Mouse (Mus musculus) lung, postnatal 0 days (tissue): ENCODE results near the gene Parp9. TPM values are rescaled to one million over a fixed set of nuclear protein-coding genes. Genes with fewer than 3 reads are reported as not detected.

Experiments used
- ATAC-seq: fragments of 200-750 bp; cut with Nextera tagmentation; 2 replicates; pipeline ENCODE4 v1.8.0; 2017; ENCODE audit warnings: moderate library complexity
- DNase-seq: peaks from one replicate; pipeline ENCODE4 v3.0.0-alpha.2; 2016; ENCODE audit warnings: low spot score
- H3K27ac ChIP-seq: fragments of 300-500 bp; sonication (generic); 2 replicates; pipeline ENCODE4 v1.5.1; 2014; ENCODE audit warnings: antibody characterized with exemption, mild to moderate bottlenecking, low read length, mixed read lengths
- H3K27me3 ChIP-seq: fragments of 300-500 bp; sonication (generic); replicated peaks from 2 replicates; pipeline ENCODE4 v1.6.1; 2014; ENCODE audit warnings: low read length, mixed read lengths; ENCODE audit not compliant: insufficient read depth
- H3K36me3 ChIP-seq: fragments of 300-500 bp; sonication (generic); 2 replicates; pipeline ENCODE4 v1.6.1; 2014; ENCODE audit warnings: low read length, mixed read lengths; ENCODE audit not compliant: insufficient read depth
- H3K4me1 ChIP-seq: fragments of 300-500 bp; sonication (generic); 2 replicates; pipeline ENCODE4 v1.6.1; 2014; ENCODE audit warnings: antibody characterized with exemption, low read depth, low read length, mixed read lengths; ENCODE audit not compliant: insufficient read depth
- H3K4me2 ChIP-seq: fragments of 300-500 bp; sonication (generic); replicated peaks from 2 replicates; pipeline ENCODE4 v1.6.1; 2014; ENCODE audit warnings: low read depth, mild to moderate bottlenecking, low read length, moderate library complexity, mixed read lengths
- H3K4me3 ChIP-seq: fragments of 300-500 bp; sonication (generic); 2 replicates; pipeline ENCODE4 v1.5.1; 2014; ENCODE audit warnings: low read depth, low read length
- H3K9ac ChIP-seq: fragments of 300-500 bp; sonication (generic); replicated peaks from 2 replicates; pipeline ENCODE4 v1.6.1; 2014; ENCODE audit warnings: low read depth, mild to moderate bottlenecking
- H3K9me3 ChIP-seq: fragments of 300-500 bp; sonication (generic); 2 replicates; pipeline ENCODE4 v1.6.1; 2016; ENCODE audit warnings: low read length, mixed read lengths
- CTCF ChIP-seq: IDR thresholded peaks from 2 replicates; pipeline ENCODE4 v1.5.1; 2016; ENCODE audit warnings: antibody characterized with exemption, mild to moderate bottlenecking
- EP300 ChIP-seq: IDR thresholded peaks from 2 replicates; pipeline ENCODE4 v1.6.1; 2016; ENCODE audit warnings: antibody characterized with exemption, mild to moderate bottlenecking, control low read depth
- WGBS: fragments of 180-500 bp; shearing (Covaris S2); extraction: QIAGEN DNeasy Blood & Tissue Kit; methylation state at CpG from one replicate; pipeline ENCODE4 v1.1.7; 2014; 5-methylcytosine and 5-hydroxymethylcytosine counted together
- polyA plus RNA-seq: library from polyadenylated mRNA; unstranded; fragments of >200 nt; fragmentation: Nextera tagmentation; extraction: Ambion mirVana; gene quantifications from 2 replicates; pipeline ENCODE4 v1.2.1, GENCODE M21; 2015

The Parp9 gene
- polyA plus RNA-seq, 1 experiment from 2014 or later = 14.2 TPM

DNA sequence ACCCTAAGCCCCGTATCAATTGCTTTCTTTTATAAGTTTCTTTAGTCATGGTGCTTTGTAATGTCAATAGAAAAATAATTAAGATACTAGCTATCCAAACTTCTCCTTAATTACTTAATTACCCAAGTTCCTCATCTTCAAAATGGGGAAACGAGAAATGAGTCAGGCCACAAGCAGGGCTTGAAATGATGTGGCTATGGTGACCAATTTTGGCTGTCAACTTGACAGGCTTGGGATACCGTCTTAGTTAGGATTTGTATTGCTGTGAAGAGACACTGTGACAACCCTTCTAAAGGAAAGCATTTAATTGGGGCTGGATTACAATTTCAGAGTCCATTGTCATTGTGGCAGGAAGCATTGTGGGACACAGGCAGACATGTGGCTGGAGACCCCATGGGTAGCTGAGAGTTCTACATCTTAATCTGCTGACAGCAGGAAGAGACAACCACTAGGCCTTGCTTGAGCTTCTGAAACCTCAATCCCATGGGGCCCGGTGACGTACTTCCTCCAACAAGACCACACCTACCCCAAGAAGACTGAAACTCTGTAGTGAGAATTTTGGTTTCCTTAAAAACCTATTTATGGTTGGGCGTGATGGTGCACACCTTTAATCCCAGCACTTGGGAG, 35.1 kb upstream of the Parp9 start:
- Histone ChIP-seq H3K9ac (no peak overlapping the region), H3K36me3 (no peaks in the 10 kb centered on the region), H3K27ac (no peak overlapping the region), H3K4me3 (no peak overlapping the region), H3K4me1 (no peaks in the 10 kb centered on the region), H3K27me3 (no peaks in the 10 kb centered on the region), H3K4me2 (no peak overlapping the region), H3K9me3 (no peaks in the 10 kb centered on the region)
- ATAC-seq (no peak), DNase-seq (no peak)
- 88% methylated on average over 6 of the region's 6 CpGs for WGBS
- no peak for TF ChIP-seq CTCF
- TF ChIP-seq EP300 = no peak

DNA sequence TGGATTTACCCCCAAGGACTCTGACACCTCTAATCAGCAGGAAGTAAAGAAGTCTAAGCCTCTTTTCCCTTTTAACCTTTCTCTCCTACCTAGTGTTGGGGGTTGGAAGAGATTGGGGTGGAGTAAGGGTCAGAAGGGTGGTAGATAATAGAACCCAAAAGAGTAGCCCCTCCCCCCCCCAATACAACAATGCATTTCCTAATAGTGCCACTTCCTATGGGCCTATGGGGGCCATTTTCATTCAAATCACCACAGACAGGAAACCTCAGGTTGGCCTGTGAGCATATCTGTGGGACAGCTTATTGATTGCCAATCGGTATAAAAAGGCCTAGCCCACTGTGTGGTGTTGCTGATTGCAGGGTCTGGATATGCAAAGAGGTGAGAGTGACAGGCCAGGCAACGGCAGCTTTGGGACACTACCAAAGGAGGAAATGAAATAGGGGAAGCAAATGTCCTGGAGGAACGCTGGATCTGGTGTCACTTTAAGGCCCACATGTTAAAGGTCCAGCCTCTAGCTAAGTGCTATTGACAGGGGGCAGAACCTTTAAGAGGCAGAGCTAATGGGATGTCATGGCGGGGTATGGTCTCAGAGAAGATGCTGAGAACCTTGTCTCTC, 34.0 kb upstream of the Parp9 start:
- Histone ChIP-seq H3K4me1 (no peaks in the 10 kb centered on the region), H3K4me3 (no peak overlapping the region), H3K4me2 (no peak overlapping the region), H3K27me3 (no peaks in the 10 kb centered on the region), H3K36me3 (no peaks in the 10 kb centered on the region), H3K27ac (no peak overlapping the region), H3K9ac (no peak overlapping the region), H3K9me3 (no peaks in the 10 kb centered on the region)
- DNase-seq (no peak), ATAC-seq (no peak)
- WGBS = 68% methylated on average over 4 of the region's 4 CpGs
- TF ChIP-seq CTCF (no peak), EP300 (no peak)

DNA sequence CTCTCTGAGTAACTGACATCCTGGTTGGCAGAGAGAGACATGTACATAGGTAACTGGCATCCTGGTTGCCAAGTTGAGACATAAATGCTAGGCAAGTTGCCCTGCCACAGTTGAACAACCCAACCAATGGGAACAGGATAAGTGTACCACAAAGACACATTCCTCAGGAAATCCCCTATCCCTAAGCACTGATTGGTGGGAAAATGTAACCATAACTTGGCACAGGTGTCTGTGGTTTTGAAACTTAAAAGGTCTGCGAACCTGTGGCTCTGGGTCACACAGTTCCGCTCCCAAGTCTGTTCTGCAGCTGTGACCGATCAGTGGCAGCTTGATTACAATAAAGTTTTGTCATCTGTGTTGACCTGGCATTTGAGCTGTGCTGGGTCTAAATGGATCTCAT, 32.9 kb upstream of the Parp9 start:
- TF ChIP-seq CTCF (no peak), EP300 (no peak)
- ATAC-seq = no peak
- Histone ChIP-seq H3K27me3 (no peaks in the 10 kb centered on the region), H3K9ac (no peak overlapping the region), H3K4me1 (no peaks in the 10 kb centered on the region), H3K27ac (no peak overlapping the region), H3K4me3 (no peak overlapping the region), H3K36me3 (no peaks in the 10 kb centered on the region), H3K9me3 (no peaks in the 10 kb centered on the region), H3K4me2 (no peak overlapping the region)
- 68% methylated on average over 3 of the region's 3 CpGs for WGBS
- no peak for DNase-seq

DNA sequence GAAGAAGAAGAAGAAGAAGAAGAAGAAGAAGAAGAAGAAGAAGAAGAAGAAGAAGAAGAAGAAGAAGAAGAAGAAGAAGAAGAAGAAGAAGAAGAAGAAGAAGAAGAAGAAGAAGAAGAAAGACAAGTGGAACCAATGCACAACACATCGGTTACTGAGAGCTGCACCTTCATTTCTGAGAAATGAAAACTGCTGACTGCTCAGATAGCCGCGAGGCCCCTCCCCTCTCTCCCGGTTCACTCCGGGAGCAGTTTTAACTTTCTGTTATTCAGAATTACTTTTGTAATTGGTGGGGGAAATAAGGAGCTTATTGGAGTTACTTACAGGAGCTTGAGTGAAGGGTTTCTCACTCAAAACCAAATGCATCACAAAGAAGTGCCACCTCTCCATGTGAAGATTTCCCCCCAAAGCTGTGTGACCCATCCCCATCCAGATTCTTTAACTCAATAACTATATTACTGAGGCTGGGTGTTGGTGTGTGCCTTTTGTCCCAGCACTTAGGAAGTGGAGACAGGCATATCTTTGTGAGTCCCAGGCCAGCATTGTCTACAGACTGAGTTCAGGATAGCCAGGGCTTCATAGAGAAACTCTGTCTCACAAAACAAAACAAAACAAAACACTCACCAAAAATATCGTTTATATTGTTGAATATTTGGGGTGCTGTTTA, 32.3 kb upstream of the Parp9 start:
- TF ChIP-seq CTCF (no peak), EP300 (no peak)
- no peak for ATAC-seq
- no peak for DNase-seq

DNA sequence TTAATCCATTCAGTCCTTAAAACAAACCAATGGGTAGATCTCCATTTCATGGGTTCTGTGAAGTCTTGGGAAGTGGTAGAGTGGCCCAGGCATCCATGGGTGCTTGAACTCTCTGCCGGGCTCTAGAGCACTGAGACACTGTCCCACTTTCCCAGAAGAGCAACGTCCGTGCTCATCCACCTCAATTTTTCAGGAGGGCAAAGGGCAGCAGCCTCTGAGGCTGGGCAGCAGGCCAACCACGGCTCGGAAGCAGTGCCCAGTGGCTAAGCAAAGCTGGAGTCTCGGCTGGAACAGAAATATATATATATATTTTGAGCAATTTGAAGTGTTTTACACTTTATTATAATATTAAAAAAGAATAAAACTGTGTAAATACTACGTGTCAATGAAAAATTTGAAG, 31.4 kb upstream of the Parp9 start:
- Histone ChIP-seq H3K27ac (no peak overlapping the region), H3K4me1 (no peaks in the 10 kb centered on the region), H3K9ac (no peak overlapping the region), H3K36me3 (no peaks in the 10 kb centered on the region), H3K9me3 (no peaks in the 10 kb centered on the region), H3K27me3 (no peaks in the 10 kb centered on the region), H3K4me3 (no peak overlapping the region), H3K4me2 (no peak overlapping the region)
- no peak for TF ChIP-seq CTCF
- TF ChIP-seq EP300 = no peak
- 56% methylated on average over 7 of the region's 7 CpGs for WGBS
- no peak for DNase-seq
- ATAC-seq = no peak

More for the DNA sequence above, 32.3 kb upstream of the Parp9 start:
- no peak overlapping the region for H3K9ac ChIP-seq
- H3K4me1 ChIP-seq = no peaks in the 10 kb centered on the region
- H3K36me3 ChIP-seq = no peaks in the 10 kb centered on the region
- H3K4me3 ChIP-seq = no peak overlapping the region
- WGBS = 70% methylated on average over 6 of the region's 6 CpGs
- H3K27me3 ChIP-seq = no peaks in the 10 kb centered on the region
- H3K9me3 ChIP-seq = no peaks in the 10 kb centered on the region
- H3K4me2 ChIP-seq = no peak overlapping the region
- H3K27ac ChIP-seq = no peak overlapping the region

DNA sequence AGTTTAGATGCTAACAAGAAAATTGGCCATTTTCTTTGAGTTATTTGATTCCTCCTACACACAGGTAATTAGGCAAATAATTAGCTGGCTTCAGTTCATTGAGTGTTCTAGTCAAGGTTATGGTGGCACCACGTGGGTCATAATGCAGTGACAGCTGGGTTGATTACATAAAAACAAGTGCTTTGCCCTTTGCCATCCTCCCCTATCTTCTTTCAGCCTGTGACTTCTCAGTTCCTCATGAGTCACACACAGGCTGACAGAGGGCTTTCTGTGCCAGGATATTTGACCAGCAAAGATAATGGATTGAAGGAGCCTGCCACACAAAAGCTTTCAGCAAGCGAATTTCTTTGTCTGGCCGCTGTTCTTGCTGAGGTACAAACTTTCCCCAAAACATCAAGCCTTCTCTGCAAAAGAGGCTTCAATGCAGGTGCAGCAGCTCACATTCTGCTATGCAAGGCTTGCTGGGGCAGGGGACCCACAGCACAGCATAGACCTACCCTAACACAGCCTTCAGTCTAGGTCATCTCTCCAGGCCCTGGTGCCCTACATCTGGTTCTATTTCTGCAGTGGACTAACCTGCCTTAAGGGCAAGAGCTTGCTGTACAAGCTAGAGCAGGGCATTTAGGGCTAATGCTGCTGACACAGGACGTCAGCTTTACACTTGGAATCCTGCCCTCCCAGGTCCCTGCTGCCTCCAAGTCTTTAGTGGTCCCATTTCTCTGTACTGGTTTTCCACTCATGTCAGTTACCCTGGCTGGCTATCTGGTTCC, 30.7 kb upstream of the Parp9 start:
- no peak for ATAC-seq
- WGBS = 62% methylated on average over 4 of the region's 4 CpGs

More for the DNA sequence above, 30.7 kb upstream of the Parp9 start:
- Histone ChIP-seq H3K9me3 (no peaks in the 10 kb centered on the region), H3K36me3 (no peaks in the 10 kb centered on the region), H3K4me3 (no peak overlapping the region), H3K9ac (no peak overlapping the region), H3K4me1 (no peaks in the 10 kb centered on the region), H3K4me2 (no peak overlapping the region), H3K27ac (no peak overlapping the region), H3K27me3 (no peaks in the 10 kb centered on the region)
- DNase-seq = no peak
- TF ChIP-seq EP300 (no peak), CTCF (no peak)
